Mouse (Mus musculus): ENCODE measurements around the gene Ngly1. TPM values are rescaled to one million over a fixed set of nuclear protein-coding genes. Genes with fewer than 3 reads are reported as not detected.
A peak's percentile ranks its signal among the peaks of the same experiment; 100 is the strongest.

Ngly1 gene
- total and polyA plus RNA-seq, 2 experiments from 2014 or later = 24.0 to 27.6 TPM

DNA sequence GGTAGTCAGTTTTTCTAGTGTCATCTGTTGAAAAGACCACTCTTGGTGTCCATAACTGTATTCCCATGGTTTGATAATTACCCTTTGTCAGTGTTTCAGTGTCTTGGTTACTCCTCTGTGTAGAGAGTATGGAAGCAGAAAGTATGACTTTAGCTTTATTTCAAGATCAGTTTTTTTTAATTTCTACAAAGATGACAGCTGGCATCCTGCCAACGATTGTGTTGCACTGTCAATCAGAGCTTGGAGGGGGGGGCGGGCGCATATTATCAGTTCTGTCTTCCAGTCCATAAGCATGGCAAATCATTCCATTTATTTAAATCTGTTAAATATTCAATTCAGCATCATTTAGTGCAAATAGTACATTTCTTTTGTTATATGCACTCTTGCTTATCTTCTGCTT, 85.2 kb downstream of the Ngly1 start:
- Histone ChIP-seq H3K4me2 (ENCODE audit: low read depth, low read length) (no peak overlapping the region), H3K9ac (replicated peaks; ENCODE audit: low read length) (no peak overlapping the region), H3K27ac (no peak overlapping the region), H3K36me3 (ENCODE audit: insufficient read depth, low read length) (no peaks in the 10 kb centered on the region), H3K9me3 (ENCODE audit: low read length) (no peaks in the 10 kb centered on the region), H3K27me3 (ENCODE audit: insufficient read depth, low read length) (no peaks in the 10 kb centered on the region), H3K4me3 (ENCODE audit: low read length) (no peak overlapping the region), H3K4me1 (ENCODE audit: insufficient read depth, low read length) (no peaks in the 10 kb centered on the region)
- DNase-seq (ENCODE audit: low spot score) (no peak), ATAC-seq (no peak)
- WGBS = 67% methylated on average over 3 of the region's 3 CpGs
- TF ChIP-seq CTCF (IDR thresholded peaks at IDR 0.05; ENCODE audit: low read depth) = no peak

- no peaks in the 10 kb centered on the region for H3K9me3 ChIP-seq (ENCODE audit: low read length)
- DNase-seq (ENCODE audit: low spot score) = no peak
- no peaks in the 10 kb centered on the region for H3K4me1 ChIP-seq (ENCODE audit: insufficient read depth, low read length)
- no peak for ATAC-seq
- no peak overlapping the region for H3K27ac ChIP-seq
- no peaks in the 10 kb centered on the region for H3K27me3 ChIP-seq (ENCODE audit: insufficient read depth, low read length)
- TF ChIP-seq CTCF (IDR thresholded peaks at IDR 0.05; ENCODE audit: low read depth) = no peak
- H3K9ac ChIP-seq (replicated peaks; ENCODE audit: low read length) = no peak overlapping the region
- 62% methylated on average over 3 of the region's 3 CpGs for WGBS
- no peak overlapping the region for H3K4me2 ChIP-seq (ENCODE audit: low read depth, low read length)
- no peaks in the 10 kb centered on the region for H3K36me3 ChIP-seq (ENCODE audit: insufficient read depth, low read length)
- no peak overlapping the region for H3K4me3 ChIP-seq (ENCODE audit: low read length)
Measured at GRCm38 (mm10) chr14:16335835-16336417, 86.8 kb downstream of the Ngly1 start.

DNA sequence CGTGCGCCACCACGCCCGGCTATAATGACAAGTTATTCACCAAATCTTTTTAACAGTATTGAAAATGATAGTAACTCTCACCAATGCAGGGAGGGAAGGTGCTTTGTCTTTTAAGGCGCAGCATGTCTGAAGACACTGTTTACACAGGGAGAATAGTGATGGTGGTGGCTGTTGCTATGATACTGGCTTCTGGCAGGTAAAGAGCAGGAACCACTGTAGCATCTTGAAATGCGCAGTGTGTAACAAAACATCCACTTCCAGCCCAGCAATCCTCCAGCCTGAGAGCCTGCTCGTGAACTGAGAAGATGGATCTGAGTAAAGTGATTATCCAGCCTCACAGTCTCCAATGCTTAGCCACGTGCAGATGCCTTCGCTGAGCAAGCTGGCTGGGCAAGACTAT, 98.4 kb downstream of the Ngly1 start:
- Histone ChIP-seq H3K27me3 (ENCODE audit: insufficient read depth, low read length) (no peaks in the 10 kb centered on the region), H3K36me3 (ENCODE audit: insufficient read depth, low read length) (no peaks in the 10 kb centered on the region), H3K27ac (no peak overlapping the region), H3K9me3 (ENCODE audit: low read length) (no peaks in the 10 kb centered on the region), H3K4me3 (ENCODE audit: low read length) (no peak overlapping the region), H3K9ac (replicated peaks; ENCODE audit: low read length) (no peak overlapping the region), H3K4me1 (ENCODE audit: insufficient read depth, low read length) (no peaks in the 10 kb centered on the region), H3K4me2 (ENCODE audit: low read depth, low read length) (no peak overlapping the region)
- no peak for ATAC-seq
- no peak for TF ChIP-seq CTCF (IDR thresholded peaks at IDR 0.05; ENCODE audit: low read depth)
- WGBS = 67% methylated on average over 9 of the region's 9 CpGs
- DNase-seq (ENCODE audit: low spot score) = peak; percentile 10

GRCm38 (mm10) chr14:16359704-16360103, 110.6 kb downstream of the Ngly1 start:
- Histone ChIP-seq H3K27me3 (ENCODE audit: insufficient read depth, low read length) (no peaks in the 10 kb centered on the region), H3K9ac (replicated peaks; ENCODE audit: low read length) (no peak overlapping the region), H3K9me3 (ENCODE audit: low read length) (no peaks in the 10 kb centered on the region), H3K36me3 (ENCODE audit: insufficient read depth, low read length) (no peaks in the 10 kb centered on the region), H3K4me3 (ENCODE audit: low read length) (no peak overlapping the region), H3K27ac (no peak overlapping the region), H3K4me1 (ENCODE audit: insufficient read depth, low read length) (no peaks in the 10 kb centered on the region), H3K4me2 (ENCODE audit: low read depth, low read length) (no peak overlapping the region)
- WGBS = 74% methylated on average over 1 of the region's 1 CpGs
- TF ChIP-seq CTCF (IDR thresholded peaks at IDR 0.05; ENCODE audit: low read depth) = no peak
- ATAC-seq (no peak), DNase-seq (ENCODE audit: low spot score) (no peak)

Other genes with a start within 250 kb of the Ngly1 start
- 4.0 and 4.6 TPM in 2 replicates for gene Oxsm, start 528 bp downstream of the Ngly1 start, total RNA-seq (2014; rRNA removed)
- gene Oxsm, start 528 bp downstream of the Ngly1 start, polyA plus RNA-seq (2015; fragmentation: Nextera tagmentation; extraction: Ambion mirVana) = 1.4 and 1.7 TPM in 2 replicates
- gene Top2b, start 115.9 kb downstream of the Ngly1 start, total RNA-seq (2014; rRNA removed) = 79.0 and 93.3 TPM in 2 replicates
- 40.9 and 42.6 TPM in 2 replicates for gene Top2b, start 115.9 kb downstream of the Ngly1 start, polyA plus RNA-seq (2015; fragmentation: Nextera tagmentation; extraction: Ambion mirVana)